Mouse (Mus musculus) c-Kit-positive CD71-positive TER-119-negative erythroid progenitor cells, embryonic 14.5 days (primary cell): Measurements from ENCODE around the gene Pif1.

Experiments
- DNase-seq: peaks from one replicate; pipeline ENCODE4 v3.0.0-alpha.2; 2013; ENCODE audit warnings: low read depth

Gene Pif1

DNA sequence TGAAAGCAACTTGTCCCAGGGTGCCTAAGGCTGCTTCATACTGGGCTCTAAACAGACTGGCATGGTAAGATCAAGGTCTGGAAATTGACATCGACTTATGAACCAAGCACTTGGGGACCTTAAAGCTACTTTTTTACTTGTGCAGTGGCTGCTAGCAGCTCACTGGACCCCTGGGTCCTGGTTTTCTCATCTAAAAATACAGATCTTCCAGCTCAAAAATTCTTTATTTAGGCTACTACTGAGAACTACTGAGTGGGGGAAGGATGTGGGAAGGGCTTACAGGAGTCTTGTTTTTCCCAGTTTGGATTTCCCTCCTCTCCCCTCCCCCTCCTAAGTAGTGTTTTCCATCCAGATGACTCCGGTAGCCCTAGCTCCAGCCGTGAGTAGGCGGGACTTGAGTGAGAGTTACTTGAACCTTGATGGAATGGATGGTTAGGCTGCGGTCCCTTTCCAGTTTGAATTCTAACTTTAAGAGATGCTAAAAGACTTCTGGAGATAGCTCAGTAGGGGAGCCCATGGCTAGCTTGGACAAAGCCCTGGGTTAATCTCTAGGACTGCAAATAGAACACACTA is 54.0 kb downstream of the Pif1 start:
- DNase-seq = no peak

- no peak for DNase-seq
Measured at GRCm38 (mm10) chr9:65641446-65642052, 54.6 kb downstream of the Pif1 start.

DNA sequence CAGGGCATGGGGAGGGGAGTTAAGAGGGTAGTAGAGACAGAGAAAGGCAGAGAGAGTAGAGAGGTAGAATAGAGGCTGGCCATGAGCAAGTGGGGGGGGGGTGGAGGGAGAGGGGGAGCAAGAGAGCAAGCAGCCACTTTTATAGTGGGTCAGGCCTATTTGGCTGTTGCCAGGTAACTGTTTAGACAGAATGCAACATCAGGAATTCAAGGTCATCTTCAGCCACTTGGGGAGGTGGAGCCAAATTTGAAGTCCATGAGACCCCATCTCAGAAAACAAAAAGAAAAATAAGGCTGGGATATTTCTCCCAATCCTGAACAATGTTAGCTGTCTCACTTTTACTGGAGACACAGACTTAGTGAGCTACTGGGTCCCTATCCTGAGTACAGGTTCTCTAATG is 55.6 kb downstream of the Pif1 start:
- no peak for DNase-seq

DNA sequence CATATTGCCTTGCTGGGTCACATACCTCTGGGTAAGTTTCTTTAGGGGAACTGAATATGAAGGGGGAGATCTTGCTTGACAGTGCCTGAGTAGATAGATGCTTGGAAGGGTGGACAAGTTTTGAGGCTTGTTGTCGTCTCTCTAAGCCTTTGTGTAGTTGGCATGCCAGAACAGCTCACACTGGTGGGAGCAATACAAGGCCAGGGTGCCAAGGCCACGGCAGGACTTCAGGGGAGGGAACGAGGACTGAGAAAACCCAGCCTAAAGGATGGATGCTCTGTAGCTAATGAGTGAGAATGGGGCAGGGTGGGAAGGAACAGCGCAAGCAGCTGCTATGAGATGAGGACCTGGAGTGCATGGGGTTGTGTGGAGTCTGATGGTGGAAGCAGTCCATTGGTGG is 58.0 kb downstream of the Pif1 start:
- no peak for DNase-seq
